Mouse (Mus musculus) ES-Bruce4 (cell line): ENCODE measurements at regions not wholly inside any gene's neighbourhood (a gene's known extent, or its start where the extent isn't known, plus 50 kb on each side); places are given as distances from the start of the nearest gene placed in this dataset.

Source experiments
- CTCF ChIP-seq: IDR thresholded peaks from one replicate; pipeline ENCODE4 v1.8.1; 2011; ENCODE audit warnings: low read depth, low read length
- EP300 ChIP-seq: IDR thresholded peaks from 2 replicates; pipeline ENCODE4 v1.6.1; 2011; ENCODE audit warnings: low read depth, low read length; ENCODE audit not compliant: insufficient read depth
- POLR2A ChIP-seq: IDR thresholded peaks from one replicate; pipeline ENCODE4 v1.8.1; 2011; ENCODE audit warnings: low read length; ENCODE audit not compliant: insufficient read depth

GRCm38 (mm10) chr8:93655752-93656151 is 120.1 kb upstream of the Ces5a start:
- TF ChIP-seq EP300 (no peak), CTCF (no peak), POLR2A (no peak)
